Mouse (Mus musculus) adrenal gland, adult 2 months (tissue): ENCODE results near the gene Gm7257. TPM values are rescaled to one million over a fixed set of nuclear protein-coding genes. Genes with fewer than 3 reads are reported as not detected.

Experiments used
- DNase-seq: peaks from one replicate; pipeline ENCODE4 v3.0.0; 2021
- long read RNA-seq: library from polyadenylated mRNA; stranded (forward); transcript quantifications from one replicate; pipeline ENCODE4 v2.0.0, GENCODE M21; 2021
- polyA plus RNA-seq: library from polyadenylated mRNA; depleted of rRNA; stranded (reverse); fragments of >200 nt; gene quantifications from 2 replicates; pipeline ENCODE4 v1.2.3, GENCODE M21; 2012; rRNA removed
- total RNA-seq, 2 experiments: library from RNA; stranded (reverse); gene quantifications; 2 replicates each; pipeline ENCODE4 v1.2.3; 2021

Gm7257 gene
- not detected for total RNA-seq
- polyA plus RNA-seq: not detected in 2 replicates
- long read RNA-seq: 0 reads

DNA sequence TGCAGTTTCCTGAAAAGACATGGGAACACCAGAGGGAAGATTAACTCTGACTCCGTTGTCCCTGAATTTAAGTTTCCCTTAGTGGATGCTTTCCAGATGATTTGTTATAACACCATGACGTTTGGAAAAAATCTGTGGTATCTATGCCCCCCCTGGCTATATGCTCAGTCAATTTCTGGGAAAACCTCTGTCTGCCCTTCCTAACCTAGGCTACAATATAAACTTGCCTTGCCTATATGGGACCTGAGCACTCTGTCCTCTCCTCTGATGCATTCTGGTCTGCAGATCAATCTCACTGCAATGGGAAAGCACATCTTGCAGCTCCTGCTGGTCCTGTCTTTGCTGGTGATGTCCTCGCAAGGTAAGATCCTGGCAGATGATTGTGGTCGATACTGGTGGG lies at the start of gene Gm7257:
Gene Gm7257, plus strand, starts transcription at position 301 of the 400 bp plus-strand sequence.
- no peak for DNase-seq

DNA sequence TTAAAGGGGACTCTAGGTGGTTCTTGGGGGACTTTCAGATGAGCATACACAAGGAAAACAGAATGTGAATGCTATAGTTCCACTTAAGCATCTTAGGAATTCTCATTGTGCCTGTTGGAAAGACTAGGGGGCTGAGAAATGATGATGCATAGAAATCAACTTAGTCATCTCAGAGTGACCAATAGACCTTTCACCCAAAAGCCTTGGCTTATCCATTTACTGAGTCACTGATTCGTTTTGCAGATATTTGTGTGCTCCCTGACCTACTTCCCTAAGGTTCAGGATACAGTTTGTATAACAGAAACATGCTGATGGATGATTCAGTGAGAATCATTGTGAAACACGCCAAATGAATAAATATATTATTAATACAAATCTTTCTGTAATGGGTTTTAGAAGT lies 28.7 kb upstream of the Gm7257 start:
- DNase-seq: peak; percentile 27

DNA sequence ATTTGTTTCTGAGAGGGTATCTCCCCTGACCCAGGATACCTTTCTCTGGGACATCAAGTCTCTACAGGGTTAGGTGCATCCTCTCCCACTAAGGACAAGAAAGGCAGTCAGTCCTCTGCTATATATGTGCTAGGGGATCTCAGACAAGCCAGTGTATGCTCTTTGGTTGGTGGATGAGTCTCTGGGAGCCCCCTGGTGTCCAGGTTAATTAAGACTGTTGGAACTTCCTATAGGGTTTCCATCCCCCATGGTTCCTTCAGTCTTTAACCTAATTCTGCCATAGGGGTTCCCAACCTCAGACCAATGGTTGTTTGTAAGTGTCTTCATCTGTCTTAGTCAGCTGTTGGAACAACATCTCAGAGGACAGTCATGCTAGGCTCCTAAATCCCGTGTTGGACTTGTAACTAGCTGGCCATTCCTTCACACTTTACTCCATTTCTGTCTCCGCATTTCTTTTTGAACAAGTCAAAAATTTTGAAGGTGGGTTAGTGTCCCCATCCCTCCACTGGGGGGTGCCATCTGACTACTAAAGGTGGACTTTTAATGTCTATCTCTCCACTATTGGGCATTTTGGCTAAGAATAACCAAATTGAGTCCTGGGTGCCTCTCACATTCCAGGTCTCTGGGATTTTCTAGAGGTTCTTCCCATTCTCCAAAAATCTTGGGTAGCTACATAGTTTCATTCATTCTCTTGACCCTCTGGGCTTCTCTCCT lies 3.5 kb downstream of the Gm7257 start:
- DNase-seq: peak; percentile 10

DNA sequence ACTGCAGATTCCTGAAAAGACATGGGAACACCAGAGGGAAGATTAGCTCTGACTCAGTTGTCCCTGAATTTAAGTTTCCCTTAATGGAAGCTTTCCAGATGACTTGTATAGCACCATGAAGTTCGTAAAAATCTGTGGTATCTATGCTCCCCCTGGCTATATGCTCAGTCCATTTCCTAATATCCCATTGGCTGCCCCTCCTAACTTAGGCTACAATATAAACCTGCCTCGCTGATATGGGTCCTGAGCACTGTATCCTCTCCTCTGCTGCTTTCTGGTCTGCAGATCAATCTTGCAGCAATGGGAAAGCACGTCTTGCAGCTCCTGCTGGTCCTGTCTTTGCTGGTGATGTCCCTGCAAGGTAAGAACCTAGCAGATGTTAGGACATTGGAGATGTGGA lies 43.7 kb downstream of the Gm7257 start, which contains the start of gene Gm9513:
Gene Gm9513, plus strand, starts transcription at position 301 of the 400 bp plus-strand sequence.
- no peak for DNase-seq

Other genes starting within 250 kb of the Gm7257 start
- not detected for gene Gm9513, start 43.8 kb downstream of the Gm7257 start, total RNA-seq
- gene Gm9513, start 43.8 kb downstream of the Gm7257 start, polyA plus RNA-seq: not detected in 2 replicates
- gene Gm5615, start 110.1 kb downstream of the Gm7257 start, total RNA-seq: not detected
- gene Gm5615, start 110.1 kb downstream of the Gm7257 start, polyA plus RNA-seq: not detected in 2 replicates
- gene Gm17689, start 150.8 kb downstream of the Gm7257 start, total RNA-seq: not detected
- gene Gm17689, start 150.8 kb downstream of the Gm7257 start, polyA plus RNA-seq: not detected in 2 replicates
- not detected for gene A630095E13Rik, start 211.5 kb downstream of the Gm7257 start, total RNA-seq
- gene A630095E13Rik, start 211.5 kb downstream of the Gm7257 start, polyA plus RNA-seq: not detected in 2 replicates